Mouse (Mus musculus): ENCODE measurements around the gene Grk2. TPM values are rescaled to one million over a fixed set of nuclear protein-coding genes. Genes with fewer than 3 reads are reported as not detected.

Gene Grk2
- polyA plus RNA-seq, 1 experiment, result 40.2 TPM

- H3K27me3 ChIP-seq (ENCODE audit: control insufficient read depth, insufficient read depth, low read length, poor library complexity, severe bottlenecking), result no peaks in the 10 kb centered on the region
- no peak overlapping the region for H3K27ac ChIP-seq (ENCODE audit: insufficient read depth, low read length)
- H3K9me3 ChIP-seq (replicated peaks; ENCODE audit: control insufficient read depth, insufficient read depth, low read length, poor library complexity, severe bottlenecking), result no peaks in the 10 kb centered on the region
- H3K4me1 ChIP-seq (ENCODE audit: control insufficient read depth, insufficient read depth, low read length), result no peaks in the 10 kb centered on the region
- no peak overlapping the region for H3K9ac ChIP-seq (ENCODE audit: low read depth, poor library complexity, severe bottlenecking)
- no peak overlapping the region for H3K4me3 ChIP-seq (ENCODE audit: low read depth, low read length)
- H3K36me3 ChIP-seq (ENCODE audit: control insufficient read depth, insufficient read depth, low read length, poor library complexity, severe bottlenecking), result no peaks in the 10 kb centered on the region
- no peak for TF ChIP-seq CTCF (IDR thresholded peaks at IDR 0.05; ENCODE audit: low read depth, low read length)
- no peak for TF ChIP-seq POLR2A (IDR thresholded peaks at IDR 0.05; ENCODE audit: insufficient read depth, low read length)
Measured at GRCm38 (mm10) chr19:4309302-4309701, 3.3 kb upstream of the Grk2 start.

- H3K27ac ChIP-seq (ENCODE audit: insufficient read depth, low read length), result no peak overlapping the region
- TF ChIP-seq POLR2A (IDR thresholded peaks at IDR 0.05; ENCODE audit: insufficient read depth, low read length), result no peak
- TF ChIP-seq EP300 (IDR thresholded peaks at IDR 0.05; ENCODE audit: insufficient read depth, low read depth, low read length), result no peak
- no peak for TF ChIP-seq CTCF (IDR thresholded peaks at IDR 0.05; ENCODE audit: low read depth, low read length)
- peak overlapping the region; percentile 83 for H3K4me3 ChIP-seq (ENCODE audit: low read depth, low read length)
- H3K4me1 ChIP-seq (ENCODE audit: control insufficient read depth, insufficient read depth, low read length), result no peaks in the 10 kb centered on the region
- H3K27me3 ChIP-seq (ENCODE audit: control insufficient read depth, insufficient read depth, low read length, poor library complexity, severe bottlenecking), result no peaks in the 10 kb centered on the region
- no peaks in the 10 kb centered on the region for H3K36me3 ChIP-seq (ENCODE audit: control insufficient read depth, insufficient read depth, low read length, poor library complexity, severe bottlenecking)
- peak overlapping the region; percentile 97 for H3K9ac ChIP-seq (ENCODE audit: low read depth, poor library complexity, severe bottlenecking)
- no peaks in the 10 kb centered on the region for H3K9me3 ChIP-seq (replicated peaks; ENCODE audit: control insufficient read depth, insufficient read depth, low read length, poor library complexity, severe bottlenecking)
Measured at GRCm38 (mm10) chr19:4305491-4306189, 382 bp downstream of the Grk2 start.

DNA sequence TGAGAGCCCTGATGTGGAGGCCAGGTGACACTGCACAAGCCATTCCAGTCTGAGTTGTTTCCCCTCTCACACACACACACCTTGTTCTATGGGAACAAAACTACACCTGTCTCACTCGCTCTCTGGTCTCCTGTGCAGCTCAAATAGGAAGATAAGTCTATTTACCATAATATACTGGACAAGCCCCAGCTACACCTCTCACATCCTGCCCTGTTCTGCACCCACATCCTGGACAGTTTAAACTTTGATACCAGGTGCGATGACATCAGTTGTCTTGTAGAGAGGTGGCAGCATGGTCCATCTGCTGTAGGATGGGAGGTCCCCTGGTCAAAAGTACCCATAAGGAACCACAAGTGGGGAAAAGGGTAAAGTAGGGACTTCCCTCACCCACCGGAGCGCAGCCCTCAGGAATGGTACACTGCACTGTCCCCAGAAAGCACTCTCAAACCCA, 1.1 kb downstream of the Grk2 start:
- Histone ChIP-seq H3K27me3 (ENCODE audit: control insufficient read depth, insufficient read depth, low read length, poor library complexity, severe bottlenecking) (no peaks in the 10 kb centered on the region), H3K27ac (ENCODE audit: insufficient read depth, low read length) (no peak overlapping the region), H3K36me3 (ENCODE audit: control insufficient read depth, insufficient read depth, low read length, poor library complexity, severe bottlenecking) (no peaks in the 10 kb centered on the region), H3K9me3 (replicated peaks; ENCODE audit: control insufficient read depth, insufficient read depth, low read length, poor library complexity, severe bottlenecking) (no peaks in the 10 kb centered on the region), H3K4me3 (ENCODE audit: low read depth, low read length) (peak overlapping the region; percentile 83), H3K9ac (ENCODE audit: low read depth, poor library complexity, severe bottlenecking) (peak overlapping the region; percentile 97), H3K4me1 (ENCODE audit: control insufficient read depth, insufficient read depth, low read length) (peaks cover 2% of the 10 kb centered on the region)
- TF ChIP-seq EP300 (IDR thresholded peaks at IDR 0.05; ENCODE audit: insufficient read depth, low read depth, low read length) (no peak), POLR2A (IDR thresholded peaks at IDR 0.05; ENCODE audit: insufficient read depth, low read length) (no peak), CTCF (IDR thresholded peaks at IDR 0.05; ENCODE audit: low read depth, low read length) (no peak)

DNA sequence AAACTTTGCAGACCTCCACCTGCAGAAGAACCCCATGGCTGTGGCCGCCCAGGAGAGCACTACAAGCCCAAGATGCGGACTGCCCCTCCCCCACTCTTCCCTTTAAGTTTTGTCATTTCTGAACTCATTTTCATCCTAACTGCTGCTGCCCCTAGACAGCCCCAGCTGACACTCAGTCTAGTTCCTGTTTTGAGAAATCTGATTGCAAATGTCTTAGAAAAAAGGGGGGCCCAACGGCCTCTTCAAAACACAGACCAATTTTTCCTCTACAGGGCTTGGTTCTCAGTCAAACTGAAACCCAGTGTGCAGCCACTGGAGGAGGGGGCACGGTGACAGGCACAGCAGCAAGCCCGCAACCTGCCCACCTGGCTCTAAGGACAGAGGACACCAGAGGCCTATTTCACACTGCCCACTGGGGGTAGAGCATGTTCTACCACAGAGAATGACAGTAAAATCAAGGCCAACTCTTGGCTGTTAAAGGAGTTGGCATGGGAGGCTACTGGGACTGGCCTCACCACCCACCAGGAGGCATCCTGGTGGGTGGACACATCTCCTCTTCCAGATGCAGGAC, 1.7 kb downstream of the Grk2 start:
- Histone ChIP-seq H3K27me3 (ENCODE audit: control insufficient read depth, insufficient read depth, low read length, poor library complexity, severe bottlenecking) (no peaks in the 10 kb centered on the region), H3K27ac (ENCODE audit: insufficient read depth, low read length) (no peak overlapping the region), H3K4me1 (ENCODE audit: control insufficient read depth, insufficient read depth, low read length) (peaks cover 2% of the 10 kb centered on the region), H3K9ac (ENCODE audit: low read depth, poor library complexity, severe bottlenecking) (no peak overlapping the region), H3K36me3 (ENCODE audit: control insufficient read depth, insufficient read depth, low read length, poor library complexity, severe bottlenecking) (no peaks in the 10 kb centered on the region), H3K4me3 (ENCODE audit: low read depth, low read length) (no peak overlapping the region), H3K9me3 (replicated peaks; ENCODE audit: control insufficient read depth, insufficient read depth, low read length, poor library complexity, severe bottlenecking) (no peaks in the 10 kb centered on the region)
- no peak for TF ChIP-seq POLR2A (IDR thresholded peaks at IDR 0.05; ENCODE audit: insufficient read depth, low read length)
- no peak for TF ChIP-seq EP300 (IDR thresholded peaks at IDR 0.05; ENCODE audit: insufficient read depth, low read depth, low read length)
- no peak for TF ChIP-seq CTCF (IDR thresholded peaks at IDR 0.05; ENCODE audit: low read depth, low read length)

DNA sequence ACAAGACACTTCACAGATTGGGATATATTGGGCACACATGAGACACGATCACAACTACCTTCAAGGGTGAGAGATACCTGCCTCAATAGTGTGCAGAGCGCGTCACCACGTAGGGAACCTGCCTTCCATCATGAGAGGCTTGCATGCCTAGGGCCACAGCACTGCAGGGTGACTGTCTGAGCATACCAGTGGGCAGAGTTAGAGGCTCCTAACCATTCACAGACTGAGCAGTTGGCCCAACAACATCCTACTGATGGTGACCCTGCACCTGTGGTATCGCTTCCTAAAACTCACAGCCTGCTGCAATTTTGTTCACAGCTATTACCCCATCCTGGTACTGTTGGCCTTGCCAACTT, 2.4 kb downstream of the Grk2 start:
- Histone ChIP-seq H3K27ac (ENCODE audit: insufficient read depth, low read length) (no peak overlapping the region), H3K4me3 (ENCODE audit: low read depth, low read length) (no peak overlapping the region), H3K36me3 (ENCODE audit: control insufficient read depth, insufficient read depth, low read length, poor library complexity, severe bottlenecking) (no peaks in the 10 kb centered on the region), H3K27me3 (ENCODE audit: control insufficient read depth, insufficient read depth, low read length, poor library complexity, severe bottlenecking) (no peaks in the 10 kb centered on the region), H3K9me3 (replicated peaks; ENCODE audit: control insufficient read depth, insufficient read depth, low read length, poor library complexity, severe bottlenecking) (no peaks in the 10 kb centered on the region), H3K9ac (ENCODE audit: low read depth, poor library complexity, severe bottlenecking) (no peak overlapping the region), H3K4me1 (ENCODE audit: control insufficient read depth, insufficient read depth, low read length) (peaks cover 2% of the 10 kb centered on the region)
- no peak for TF ChIP-seq CTCF (IDR thresholded peaks at IDR 0.05; ENCODE audit: low read depth, low read length)
- no peak for TF ChIP-seq POLR2A (IDR thresholded peaks at IDR 0.05; ENCODE audit: insufficient read depth, low read length)
- no peak for TF ChIP-seq EP300 (IDR thresholded peaks at IDR 0.05; ENCODE audit: insufficient read depth, low read depth, low read length)

GRCm38 (mm10) chr19:4302936-4303639, 2.9 kb downstream of the Grk2 start:
- no peaks in the 10 kb centered on the region for H3K27me3 ChIP-seq (ENCODE audit: control insufficient read depth, insufficient read depth, low read length, poor library complexity, severe bottlenecking)
- H3K4me1 ChIP-seq (ENCODE audit: control insufficient read depth, insufficient read depth, low read length), result peaks cover 2% of the 10 kb centered on the region
- no peak overlapping the region for H3K4me3 ChIP-seq (ENCODE audit: low read depth, low read length)
- TF ChIP-seq EP300 (IDR thresholded peaks at IDR 0.05; ENCODE audit: insufficient read depth, low read depth, low read length), result no peak
- no peak for TF ChIP-seq POLR2A (IDR thresholded peaks at IDR 0.05; ENCODE audit: insufficient read depth, low read length)
- no peak for TF ChIP-seq CTCF (IDR thresholded peaks at IDR 0.05; ENCODE audit: low read depth, low read length)
- H3K9ac ChIP-seq (ENCODE audit: low read depth, poor library complexity, severe bottlenecking), result no peak overlapping the region
- H3K36me3 ChIP-seq (ENCODE audit: control insufficient read depth, insufficient read depth, low read length, poor library complexity, severe bottlenecking), result no peaks in the 10 kb centered on the region
- H3K27ac ChIP-seq (ENCODE audit: insufficient read depth, low read length), result no peak overlapping the region
- H3K9me3 ChIP-seq (replicated peaks; ENCODE audit: control insufficient read depth, insufficient read depth, low read length, poor library complexity, severe bottlenecking), result no peaks in the 10 kb centered on the region

Data from ES-Bruce4 (cell line).